Mouse (Mus musculus): Measurements from ENCODE around the gene Pllp.

Gene Pllp

GRCm38 (mm10) chr8:94702844-94703813 lies 7.1 kb upstream of the Pllp start:
- DNase-seq, result peak; percentile 61 to 74

GRCm38 (mm10) chr8:94702156-94702555 lies 6.1 kb upstream of the Pllp start:
- no peak for DNase-seq

- DNase-seq, result no peak
Observed at GRCm38 (mm10) chr8:94700421-94700935, 4.4 kb upstream of the Pllp start.

- no peak for DNase-seq
Observed at GRCm38 (mm10) chr8:94699366-94699765, 3.3 kb upstream of the Pllp start.

- DNase-seq, result no peak
Observed at GRCm38 (mm10) chr8:94697956-94698355, 1.9 kb upstream of the Pllp start.

GRCm38 (mm10) chr8:94696566-94696965 lies 488 bp upstream of the Pllp start:
- no peak for DNase-seq

GRCm38 (mm10) chr8:94695341-94695993 lies 611 bp downstream of the Pllp start:
- no peak for DNase-seq

GRCm38 (mm10) chr8:94694701-94695100 lies 1.4 kb downstream of the Pllp start:
- DNase-seq, result no peak

GRCm38 (mm10) chr8:94685953-94686352 lies 10.1 kb downstream of the Pllp start:
- no peak for DNase-seq

- DNase-seq, result no peak
Observed at GRCm38 (mm10) chr8:94684287-94684686, 11.8 kb downstream of the Pllp start.

- DNase-seq, result no peak
Observed at GRCm38 (mm10) chr8:94682732-94683524, 13.2 kb downstream of the Pllp start.

GRCm38 (mm10) chr8:94680414-94680813 lies 15.7 kb downstream of the Pllp start:
- DNase-seq, result no peak

GRCm38 (mm10) chr8:94678582-94678981 lies 17.5 kb downstream of the Pllp start:
- DNase-seq, result no peak

- DNase-seq, result no peak
Observed at GRCm38 (mm10) chr8:94675923-94676322, 20.2 kb downstream of the Pllp start.

- DNase-seq, result no peak
Observed at GRCm38 (mm10) chr8:94674384-94674783, 21.7 kb downstream of the Pllp start.

- peak; percentile 86 to 88 for DNase-seq
Observed at GRCm38 (mm10) chr8:94666456-94667308, 29.4 kb downstream of the Pllp start, which contains the start of gene Arl2bp. Gene Arl2bp, plus strand, starts transcription at chr8:94666600.

GRCm38 (mm10) chr8:94664722-94665121 lies 31.4 kb downstream of the Pllp start:
- DNase-seq, result no peak

GRCm38 (mm10) chr8:94660418-94660817 lies 35.7 kb downstream of the Pllp start:
- no peak for DNase-seq

- DNase-seq, result no peak
Observed at GRCm38 (mm10) chr8:94658031-94658430, 38.0 kb downstream of the Pllp start.

- DNase-seq, result no peak
Observed at GRCm38 (mm10) chr8:94654994-94655393, 41.1 kb downstream of the Pllp start.

GRCm38 (mm10) chr8:94652951-94653350 lies 43.1 kb downstream of the Pllp start:
- DNase-seq, result no peak

- no peak for DNase-seq
Observed at GRCm38 (mm10) chr8:94649496-94649895, 46.6 kb downstream of the Pllp start.
